Mouse (Mus musculus) gastrocnemius, postnatal 4 days (tissue): ENCODE measurements around the gene Tmem59. TPM values are rescaled to one million over a fixed set of nuclear protein-coding genes. Genes with fewer than 3 reads are reported as not detected.

Experiments used
- DNase-seq, 2 experiments: peaks; one replicate each; pipeline ENCODE4 v3.0.0; 2021 to 2022; ENCODE audit warnings: low spot score in 2 of 2, mixed read lengths in 2 of 2
- total RNA-seq, 2 experiments: library from RNA; stranded (reverse); gene quantifications; 2 replicates each; pipeline ENCODE4 v1.2.3; 2021

The Tmem59 gene
- total RNA-seq, 2 experiments from 2014 or later: 142 to 149 TPM

DNA sequence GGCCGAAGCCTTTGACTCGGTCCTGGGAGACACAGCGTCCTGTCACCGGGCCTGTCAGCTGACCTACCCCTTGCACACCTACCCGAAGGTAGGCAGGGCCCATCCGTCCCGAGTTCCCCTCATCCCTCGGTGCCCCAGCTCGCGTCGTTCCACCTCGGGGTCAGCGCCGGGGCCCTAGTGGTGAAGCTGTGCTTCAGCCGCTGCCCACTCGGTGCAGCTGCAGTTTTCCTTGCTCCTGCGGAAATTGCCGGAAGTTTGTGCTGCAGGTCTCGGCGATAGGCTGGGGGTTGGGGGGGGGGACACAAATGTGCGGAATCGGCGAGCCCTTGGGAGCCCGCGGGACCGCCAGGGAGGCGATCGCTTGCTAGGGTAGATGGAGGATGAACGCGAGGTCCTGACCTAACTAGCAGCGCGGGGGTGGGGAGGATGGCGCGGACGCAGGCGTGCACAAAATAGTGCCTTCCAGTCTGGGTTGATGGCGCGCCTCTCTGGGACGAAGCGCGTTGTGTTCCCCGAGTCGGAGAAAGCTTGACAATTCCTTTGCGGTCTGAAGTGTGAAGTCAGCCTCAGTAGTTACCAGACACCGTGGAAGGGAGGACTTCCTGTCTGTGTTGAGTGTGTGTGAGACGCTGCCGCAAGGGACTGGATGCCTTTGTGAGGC, 761 bp downstream of the Tmem59 start, which contains the start of gene Tceanc2:
Tceanc2 (minus strand) TSS at position 287 of the 661 bp plus-strand sequence.
- peak in 1 of 2 experiments; percentile 60 for DNase-seq

GRCm38 (mm10) chr4:107179561-107179960, 1.4 kb downstream of the Tmem59 start:
- no peak for DNase-seq

DNA sequence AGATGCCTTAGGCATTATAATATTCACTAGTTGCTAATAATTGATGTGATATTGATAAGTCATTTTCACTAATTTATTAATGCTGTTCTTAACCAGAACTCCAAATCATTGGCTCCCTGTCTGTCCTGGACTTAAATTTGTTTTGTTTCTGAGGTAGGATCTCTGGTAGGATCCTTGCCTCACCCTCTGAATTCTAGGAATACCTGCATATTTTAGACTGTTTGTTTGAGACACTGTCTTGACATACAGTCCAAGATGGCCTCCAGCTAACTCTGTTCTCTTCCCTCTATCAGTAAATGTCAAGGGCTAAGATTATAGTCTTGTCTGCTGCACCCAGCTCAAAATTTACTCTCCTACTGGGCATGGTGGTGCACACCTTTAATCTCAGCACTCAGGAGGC, 2.5 kb downstream of the Tmem59 start:
- no peak for DNase-seq

DNA sequence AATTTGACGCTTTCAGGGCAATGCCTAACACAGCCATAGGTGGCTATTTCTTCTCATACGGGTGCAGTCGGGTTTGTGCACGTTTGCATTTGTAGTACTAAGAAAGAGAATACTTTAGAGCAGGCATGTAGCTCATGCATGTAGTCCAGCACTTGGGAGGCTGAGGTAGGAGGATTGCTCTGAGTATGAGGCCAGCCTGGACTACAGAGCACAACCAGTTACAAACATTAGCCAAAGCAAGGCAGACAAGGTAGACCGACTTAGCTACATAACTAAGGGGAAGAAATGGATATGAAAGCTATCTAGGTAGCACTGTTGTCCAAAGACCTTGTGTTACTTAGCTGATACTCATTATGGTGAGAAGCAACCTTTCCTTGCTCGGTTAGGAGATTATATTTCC, 3.7 kb downstream of the Tmem59 start:
- no peak for DNase-seq

GRCm38 (mm10) chr4:107182796-107183195, 4.6 kb downstream of the Tmem59 start:
- DNase-seq: no peak

- no peak for DNase-seq
Observed at GRCm38 (mm10) chr4:107183203-107183602, 5.0 kb downstream of the Tmem59 start.

GRCm38 (mm10) chr4:107185703-107186102, 7.5 kb downstream of the Tmem59 start:
- no peak for DNase-seq

DNA sequence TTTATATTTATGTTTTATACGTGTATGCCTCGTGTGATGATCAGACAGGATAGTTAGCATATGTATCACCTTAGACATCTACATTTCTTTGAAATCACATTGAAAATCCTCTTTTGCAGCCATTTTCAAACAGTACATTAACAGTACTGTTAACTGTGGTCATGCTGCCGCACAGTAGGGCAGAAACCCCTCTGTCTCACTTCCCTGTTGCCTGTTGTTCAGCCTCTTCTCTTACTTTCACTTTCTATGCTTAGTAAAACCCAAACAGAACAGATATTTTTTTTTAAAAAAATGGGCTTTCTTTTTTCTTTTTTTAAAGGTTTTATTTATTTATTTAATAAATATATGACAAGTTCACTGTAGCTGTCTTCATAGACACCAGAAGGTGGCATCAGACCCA, 15.6 kb downstream of the Tmem59 start:
- no peak for DNase-seq

DNA sequence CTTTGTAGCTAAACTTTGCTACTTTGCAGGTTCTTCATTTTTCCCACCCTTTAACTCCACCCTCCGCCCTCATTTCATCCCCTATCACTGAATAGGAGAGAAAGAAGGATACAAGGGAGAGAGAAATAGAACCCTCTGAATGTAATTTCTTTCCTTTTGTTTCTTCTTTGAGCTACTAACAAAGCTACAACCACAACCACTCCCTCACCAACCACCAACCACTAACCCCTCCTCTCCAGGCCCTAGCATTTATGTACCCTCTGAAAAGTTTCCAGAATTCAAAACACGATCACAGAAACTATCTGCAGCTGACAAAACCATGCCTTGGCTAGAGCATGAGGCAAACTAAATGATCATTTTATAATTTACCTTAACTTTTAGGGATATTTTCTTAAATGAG, 18.3 kb downstream of the Tmem59 start:
- no peak for DNase-seq

- no peak for DNase-seq
Observed at GRCm38 (mm10) chr4:107198072-107198471, 19.9 kb downstream of the Tmem59 start.

- no peak for DNase-seq
Observed at GRCm38 (mm10) chr4:107201779-107202178, 23.6 kb downstream of the Tmem59 start.

GRCm38 (mm10) chr4:107203001-107203400, 24.8 kb downstream of the Tmem59 start:
- no peak for DNase-seq

GRCm38 (mm10) chr4:107207016-107207415, 28.8 kb downstream of the Tmem59 start:
- DNase-seq: no peak

- DNase-seq: no peak
Observed at GRCm38 (mm10) chr4:107208880-107209279, 30.7 kb downstream of the Tmem59 start, which contains the start of gene Ldlrad1. Ldlrad1 (plus strand) TSS chr4:107209180.

GRCm38 (mm10) chr4:107210483-107211097, 32.4 kb downstream of the Tmem59 start:
- DNase-seq: no peak

DNA sequence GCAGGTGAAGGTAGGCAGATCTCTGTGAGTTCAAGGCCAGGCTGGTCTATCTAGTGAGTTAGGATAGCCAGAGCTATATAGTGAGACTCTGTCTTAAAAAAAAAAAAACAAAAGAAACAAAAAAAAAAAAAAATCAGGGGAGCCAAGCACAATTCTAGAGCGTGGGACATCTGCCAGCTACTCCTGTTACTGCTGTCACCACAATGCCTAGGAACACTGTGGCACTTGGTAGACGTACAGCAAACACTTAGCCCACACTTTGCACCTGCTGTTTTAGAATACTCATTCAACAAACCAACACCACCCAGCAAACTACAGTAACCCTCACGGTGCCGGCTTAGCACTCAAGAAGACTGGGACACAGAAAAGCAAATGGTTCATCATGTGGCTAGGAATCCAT, 33.3 kb downstream of the Tmem59 start:
- no peak for DNase-seq

DNA sequence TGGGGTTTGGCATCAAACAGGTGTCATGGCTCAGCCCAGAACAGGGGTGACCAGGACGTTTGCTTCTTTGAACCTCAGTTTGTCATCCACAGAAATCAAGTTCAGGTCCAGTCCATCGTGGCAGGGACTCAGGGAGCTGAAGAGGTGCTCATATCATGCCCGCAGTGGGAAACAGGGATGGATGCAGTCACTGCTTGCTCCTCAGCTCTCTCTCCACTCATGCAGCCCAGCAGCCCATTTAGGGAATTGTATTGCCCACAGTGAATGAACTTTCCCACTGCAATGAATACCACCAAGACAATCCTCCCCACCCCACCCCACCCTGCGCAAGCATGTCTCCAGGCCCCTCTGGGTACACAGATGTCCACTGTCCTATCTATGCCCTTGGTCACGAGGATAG, 33.7 kb downstream of the Tmem59 start:
- no peak for DNase-seq

- no peak for DNase-seq
Observed at GRCm38 (mm10) chr4:107213279-107214011, 35.2 kb downstream of the Tmem59 start.

DNA sequence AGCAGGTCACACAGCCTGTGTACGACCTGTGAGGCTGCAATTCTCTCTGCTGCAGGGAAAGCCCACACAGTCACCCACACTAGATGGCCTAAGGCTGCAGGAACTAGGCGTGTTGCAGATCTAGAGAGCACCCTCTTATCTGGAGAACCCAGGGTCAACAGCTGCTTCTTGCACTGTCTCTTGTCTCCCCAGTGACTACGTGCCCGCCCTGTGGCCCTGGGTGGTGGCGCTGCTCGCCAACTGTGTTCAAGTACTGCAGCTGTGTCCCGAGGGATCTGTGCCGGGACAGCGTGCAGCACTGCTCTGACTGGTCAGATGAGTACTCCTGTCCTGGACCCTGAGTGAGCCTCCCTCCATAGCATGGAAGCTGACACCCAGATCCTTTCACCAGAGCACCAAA, 39.4 kb downstream of the Tmem59 start:
- no peak for DNase-seq

DNA sequence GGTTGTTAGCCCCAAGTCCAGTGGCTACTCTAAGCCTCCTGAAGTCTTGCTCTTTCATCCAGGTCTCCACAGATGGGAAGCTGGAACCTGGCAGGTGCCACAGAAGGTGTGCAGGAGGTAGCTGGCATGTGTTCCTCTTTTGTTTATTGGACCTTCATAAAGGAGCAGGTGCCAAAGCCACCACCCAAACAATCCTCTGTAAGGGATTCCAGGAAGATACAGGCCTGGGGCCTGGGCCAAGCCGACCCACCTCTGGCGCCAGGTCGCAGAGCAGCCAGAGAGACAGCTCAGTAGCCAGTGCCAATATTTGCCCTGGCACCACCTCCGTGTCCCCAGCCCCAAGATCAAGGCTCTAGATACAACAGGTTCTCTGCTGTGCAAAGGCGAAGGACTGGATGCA, 43.3 kb downstream of the Tmem59 start:
- no peak for DNase-seq

- peak; percentile 34 to 45 for DNase-seq
Observed at GRCm38 (mm10) chr4:107223225-107224204, 45.3 kb downstream of the Tmem59 start.
